Mouse (Mus musculus) heart, postnatal 0 days (tissue): ENCODE data around the gene Ptgs1.

Experiments used
- CTCF ChIP-seq: IDR thresholded peaks from 2 replicates; pipeline ENCODE4 v1.5.1; 2016; ENCODE audit warnings: antibody characterized with exemption, control low read depth, low read depth
- EP300 ChIP-seq: IDR thresholded peaks from 2 replicates; pipeline ENCODE4 v1.6.1; 2016; ENCODE audit warnings: antibody characterized with exemption, low read depth

DNA sequence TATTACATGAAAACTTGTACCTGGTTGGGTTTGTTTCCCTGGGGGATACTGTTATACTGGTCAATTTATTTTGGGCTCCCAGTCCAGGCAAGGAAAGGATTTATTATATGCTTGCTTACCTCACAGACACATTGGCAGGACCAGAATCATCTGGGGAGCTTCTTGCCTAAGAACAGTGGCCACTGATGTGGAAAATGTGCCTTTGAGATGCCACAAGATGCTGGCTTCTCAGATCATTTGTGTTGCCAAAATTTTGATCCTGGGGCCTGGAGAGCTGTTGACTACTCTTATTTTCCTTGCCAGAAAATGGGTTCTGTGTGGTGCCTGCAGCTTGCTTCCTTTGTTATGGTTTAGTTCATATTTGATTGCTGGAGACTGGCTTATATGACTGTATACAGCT, 26.7 kb downstream of the Ptgs1 start:
- TF ChIP-seq CTCF (no peak), EP300 (no peak)
